Mouse (Mus musculus) NIH3T3 (cell line): ENCODE measurements around the gene Tnfaip3.

ENCODE experiments used
- DNase-seq: peaks from one replicate; pipeline ENCODE4 v3.0.0-alpha.2; 2012; ENCODE audit warnings: low read depth

Gene Tnfaip3

GRCm38 (mm10) chr10:19014381-19015256 is 838 bp downstream of the Tnfaip3 start:
- peak; percentile 60 for DNase-seq

GRCm38 (mm10) chr10:19013351-19013750 is 2.1 kb downstream of the Tnfaip3 start:
- no peak for DNase-seq

DNA sequence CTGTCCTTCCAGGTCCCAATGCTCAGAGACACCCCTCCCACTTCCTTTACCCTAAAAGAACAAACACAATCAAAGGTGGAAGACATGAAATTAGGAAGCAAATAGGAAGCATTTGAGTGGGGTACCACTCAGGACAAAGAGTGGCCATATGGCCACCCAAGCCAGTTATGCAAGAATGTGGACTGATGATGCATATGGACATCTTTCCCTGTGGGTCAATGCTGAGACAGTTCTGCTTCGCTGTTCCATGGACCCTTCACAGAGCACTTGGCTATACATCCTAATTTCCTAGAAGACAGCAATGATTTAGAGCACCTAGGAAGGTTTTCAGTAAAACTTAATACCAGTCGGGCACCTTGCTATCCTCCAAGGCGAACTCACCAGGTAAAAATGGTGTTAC is 2.8 kb downstream of the Tnfaip3 start:
- no peak for DNase-seq

GRCm38 (mm10) chr10:19011832-19012440 is 3.5 kb downstream of the Tnfaip3 start:
- DNase-seq: no peak

DNA sequence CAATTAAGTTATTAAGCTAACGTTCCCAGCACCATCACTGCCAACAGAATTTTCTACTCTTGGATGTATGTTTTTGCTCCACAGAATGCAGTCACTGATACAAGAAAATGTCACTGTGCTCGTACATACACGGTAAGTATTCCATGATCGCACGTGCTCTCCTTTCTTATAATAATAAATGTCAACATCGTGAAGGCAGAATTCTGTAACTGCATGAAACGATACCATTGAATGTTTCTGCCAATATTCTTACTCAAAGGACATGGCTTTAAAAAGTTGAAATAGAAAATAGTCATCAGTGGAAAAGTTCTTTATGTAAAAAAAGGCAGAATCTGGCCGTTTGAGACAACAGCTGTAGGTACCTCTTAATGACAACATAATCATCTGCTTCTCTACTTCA is 5.0 kb downstream of the Tnfaip3 start:
- DNase-seq: no peak

- peak; percentile 48 for DNase-seq
Measured at GRCm38 (mm10) chr10:19009186-19009672, 6.2 kb downstream of the Tnfaip3 start.

GRCm38 (mm10) chr10:19008607-19008940 is 6.9 kb downstream of the Tnfaip3 start:
- DNase-seq: no peak

DNA sequence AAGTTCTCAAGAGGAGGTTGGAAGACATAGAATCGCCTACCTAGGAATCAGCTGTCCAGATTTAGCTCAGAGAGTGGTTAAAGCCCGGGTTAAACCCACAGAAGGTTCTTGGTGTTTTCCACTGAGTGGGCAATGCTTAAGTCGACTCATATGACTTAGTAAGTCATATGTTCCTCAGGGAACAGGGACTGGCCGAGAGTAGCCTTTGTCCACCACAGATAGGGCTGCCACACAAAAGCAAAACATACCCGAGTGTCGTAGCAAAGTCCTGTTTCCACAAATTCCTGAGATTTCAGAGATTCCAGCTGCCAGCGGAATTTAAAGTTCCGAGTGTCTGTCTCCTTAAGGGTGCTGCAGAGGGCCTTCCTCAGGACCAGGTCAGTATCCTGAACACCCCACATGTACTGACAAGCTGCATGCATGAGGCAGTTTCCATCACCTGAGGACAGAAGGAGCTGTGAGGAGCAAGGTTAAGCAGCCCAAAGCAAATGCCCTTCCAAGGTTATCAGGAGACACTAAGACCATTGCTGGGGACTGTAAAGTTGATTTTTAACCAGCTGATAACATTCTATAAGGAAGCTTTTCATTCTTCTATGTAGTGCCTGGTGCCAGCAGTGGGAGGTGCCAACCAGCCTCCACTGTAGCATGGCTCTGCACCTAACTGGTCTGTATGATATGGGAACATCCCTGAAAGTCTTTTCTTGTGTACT is 7.4 kb downstream of the Tnfaip3 start:
- DNase-seq: no peak

GRCm38 (mm10) chr10:19002091-19002785 is 13.2 kb downstream of the Tnfaip3 start:
- DNase-seq: no peak

GRCm38 (mm10) chr10:18999427-18999826 is 16.0 kb downstream of the Tnfaip3 start:
- DNase-seq: peak; percentile 23

DNA sequence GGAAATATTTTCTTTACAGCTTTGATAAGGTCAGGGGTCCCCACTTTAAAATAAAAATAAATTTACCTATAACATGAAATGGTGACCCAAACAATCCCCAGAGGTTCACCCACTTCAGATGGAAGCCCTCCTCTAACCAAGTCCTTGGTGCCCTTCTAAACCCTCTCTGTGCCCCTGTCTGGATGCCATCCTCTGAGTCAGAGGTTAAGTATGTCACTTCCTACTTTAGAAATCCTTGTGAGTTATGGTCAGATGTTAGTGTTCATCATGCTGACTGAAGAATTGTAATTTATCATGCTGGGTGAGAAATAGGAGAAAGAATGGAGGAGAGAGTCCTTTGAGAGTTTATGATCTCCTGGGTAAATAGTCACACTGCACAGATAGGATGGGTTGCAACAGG is 19.1 kb downstream of the Tnfaip3 start:
- DNase-seq: peak; percentile 22

GRCm38 (mm10) chr10:18995465-18996261 is 19.8 kb downstream of the Tnfaip3 start:
- no peak for DNase-seq

DNA sequence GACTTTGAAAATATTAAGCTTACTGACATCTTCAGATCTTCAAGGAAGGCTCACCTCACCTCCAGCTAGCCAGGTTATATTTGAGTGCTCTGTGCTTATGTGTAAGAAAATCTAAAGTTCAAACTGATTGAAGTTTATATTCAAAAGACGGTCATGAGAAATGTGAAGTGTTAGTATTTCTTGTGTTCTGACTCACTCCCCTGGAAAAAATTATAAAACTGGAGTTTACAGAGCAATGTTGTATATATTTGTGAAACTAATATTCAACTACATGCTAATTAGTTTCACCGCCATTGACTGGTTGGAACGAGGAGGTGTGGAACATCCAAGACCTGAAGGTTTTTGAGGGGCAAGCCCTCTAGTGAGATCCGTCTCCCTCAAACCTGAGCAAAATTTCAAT is 22.5 kb downstream of the Tnfaip3 start:
- DNase-seq: no peak

DNA sequence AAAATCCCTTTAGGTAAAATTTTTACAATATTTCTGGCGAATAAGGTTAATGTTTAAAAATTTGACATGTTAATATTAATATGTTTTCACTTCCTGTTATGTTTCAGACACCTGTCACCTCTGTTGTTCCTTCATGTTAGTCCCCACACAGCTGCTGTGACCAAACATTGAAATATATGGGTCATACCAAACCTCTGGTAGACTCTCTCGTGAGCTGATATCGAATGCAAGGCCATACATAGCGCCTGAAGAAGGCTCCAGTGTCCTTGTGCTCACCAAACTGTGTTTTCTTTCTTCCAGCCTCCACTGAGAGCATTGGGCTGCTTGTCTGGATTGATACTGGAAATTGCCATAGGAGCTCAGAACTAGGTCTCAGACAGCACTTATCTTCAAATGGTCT is 24.4 kb downstream of the Tnfaip3 start:
- no peak for DNase-seq

- DNase-seq: peak; percentile 17
Measured at GRCm38 (mm10) chr10:18987907-18988199, 27.6 kb downstream of the Tnfaip3 start.

DNA sequence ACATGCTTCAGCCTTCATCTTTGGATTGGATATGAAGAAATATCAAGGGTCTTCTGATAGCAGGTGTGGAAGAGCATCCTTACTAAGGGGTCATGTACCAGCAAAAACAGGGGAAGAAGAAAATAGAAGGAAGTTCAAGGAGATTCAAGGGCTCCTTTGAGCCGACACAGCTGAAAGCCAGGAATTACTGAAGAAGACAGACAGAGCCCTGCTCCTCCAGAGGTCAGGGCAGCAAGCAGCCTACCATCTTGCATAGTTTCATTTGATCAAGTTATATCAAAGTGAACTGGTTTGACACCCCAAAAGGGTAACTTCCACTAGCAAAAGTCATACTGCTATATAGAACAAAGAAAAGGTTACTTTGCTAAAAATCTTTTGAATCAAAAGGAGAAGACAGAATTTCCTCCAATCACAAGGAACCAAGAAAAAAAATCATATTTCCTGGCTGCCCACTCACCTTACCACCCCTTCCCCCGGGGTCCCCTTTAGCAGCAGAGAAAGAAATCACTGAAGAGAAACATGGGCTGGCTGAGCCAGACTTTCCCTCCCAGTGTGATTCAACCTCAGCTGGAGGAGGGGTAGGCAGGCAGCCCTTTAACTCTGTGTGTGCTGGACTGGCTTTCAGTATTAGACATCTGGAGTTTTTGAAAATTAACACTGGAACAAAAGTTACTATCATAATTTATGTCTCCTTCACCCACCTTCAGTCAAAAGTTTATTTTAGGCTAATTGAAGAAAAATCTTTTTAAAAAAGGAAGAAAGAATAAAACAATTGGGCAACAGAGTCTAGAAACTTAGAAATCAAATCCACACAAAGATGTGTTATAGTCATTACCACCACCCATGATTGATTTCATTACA is 28.2 kb downstream of the Tnfaip3 start:
- DNase-seq: peak; percentile 35

DNA sequence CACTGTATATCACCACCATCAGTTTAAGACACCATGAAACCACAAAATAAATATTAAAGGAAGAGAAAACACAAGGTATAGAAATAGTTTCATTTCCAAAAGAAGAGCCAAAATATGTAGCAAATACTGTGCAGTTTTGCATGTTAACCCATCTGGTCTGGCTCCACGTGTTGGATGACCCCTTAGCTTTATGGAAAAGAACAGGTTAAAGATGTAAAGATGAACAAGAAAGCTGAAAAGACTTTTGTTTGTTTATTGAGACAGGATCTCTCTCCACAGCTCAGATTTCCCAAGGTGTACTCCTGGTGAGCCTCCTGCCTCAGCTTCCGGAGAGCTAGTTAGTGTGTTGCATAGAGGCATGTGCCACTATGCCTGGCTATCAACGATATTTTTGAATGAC is 29.9 kb downstream of the Tnfaip3 start:
- no peak for DNase-seq

DNA sequence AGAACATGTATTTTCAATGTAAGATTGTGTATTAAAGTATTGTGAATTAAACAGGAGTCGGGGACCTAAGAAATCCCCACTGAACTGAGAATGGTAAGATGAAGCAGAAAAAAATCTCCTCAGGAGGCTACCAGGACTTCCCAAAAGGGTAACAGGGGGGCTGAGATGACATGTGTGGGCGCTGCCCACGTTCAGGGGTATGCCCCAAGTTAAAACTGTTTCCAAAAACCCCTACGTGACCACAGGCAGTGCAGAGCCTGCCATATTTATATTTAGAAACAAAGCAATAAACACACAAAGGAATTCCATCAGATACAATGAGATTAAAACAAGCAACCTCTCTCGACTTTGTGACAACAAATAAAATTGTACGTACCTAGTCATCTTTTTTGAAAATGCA is 31.9 kb downstream of the Tnfaip3 start:
- no peak for DNase-seq

DNA sequence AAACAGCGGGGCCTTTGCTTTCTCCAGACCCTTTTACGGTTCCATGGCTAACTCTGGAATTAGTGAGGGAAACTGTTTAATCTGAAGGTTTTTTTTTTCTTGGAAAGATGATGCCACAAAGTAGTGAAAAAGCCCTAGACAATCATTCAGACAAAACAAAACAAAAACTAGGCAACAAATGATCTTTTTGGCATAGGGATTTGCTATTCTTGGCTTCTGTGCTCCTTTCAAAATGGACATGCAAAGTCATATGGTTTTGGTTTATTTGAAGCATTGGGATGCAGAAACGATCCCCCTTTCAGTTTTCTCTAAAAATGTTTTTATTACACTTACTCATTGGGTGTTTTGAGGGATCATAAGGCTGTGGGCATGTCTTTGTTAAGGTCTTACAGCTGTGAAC is 41.0 kb downstream of the Tnfaip3 start:
- DNase-seq: peak; percentile 59

DNA sequence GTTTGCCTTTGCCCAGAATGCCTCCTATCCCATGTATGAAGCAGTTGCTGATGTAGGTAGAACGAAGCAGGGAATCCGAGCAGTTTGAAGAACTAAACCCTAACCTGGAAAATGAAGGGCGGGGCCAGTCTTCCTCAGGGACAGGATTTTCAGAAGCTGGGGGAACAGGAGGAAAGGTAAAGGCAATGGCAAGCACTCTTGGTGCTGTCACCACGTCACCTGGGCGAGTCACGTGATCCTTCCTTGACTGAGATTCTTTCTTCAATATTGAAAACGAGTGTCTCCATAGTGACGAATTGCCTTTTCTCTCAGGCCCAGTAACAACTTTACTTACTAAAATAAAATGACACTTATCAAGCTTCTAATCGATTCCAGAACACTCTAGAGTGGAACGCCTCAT is 48.6 kb downstream of the Tnfaip3 start:
- DNase-seq: no peak

- DNase-seq: peak; percentile 22
Measured at GRCm38 (mm10) chr10:18965601-18966000, 49.9 kb downstream of the Tnfaip3 start.
